Mouse (Mus musculus) heart, postnatal 0 days (tissue): ENCODE data around the gene Ccdc84. TPM values are rescaled to one million over a fixed set of nuclear protein-coding genes. Genes with fewer than 3 reads are reported as not detected.
"Not testable (repeated sequence)": the region's sequence is repeated elsewhere in the genome, so short reads cannot be mapped to it uniquely, and the experiment has no call there.

Experiments used
- ATAC-seq: fragments of 200-750 bp; cut with Nextera tagmentation; 2 replicates; pipeline ENCODE4 v1.8.0; 2017; ENCODE audit warnings: low read depth, moderate number of reproducible peaks, moderate library complexity; ENCODE audit not compliant: insufficient read depth
- DNase-seq: peaks from one replicate; pipeline ENCODE4 v3.0.0-alpha.2; 2016; ENCODE audit warnings: low spot score
- H3K27ac ChIP-seq: fragments of 300-500 bp; sonication (generic); 2 replicates; pipeline ENCODE4 v1.5.1; 2014; ENCODE audit warnings: low read depth, mild to moderate bottlenecking
- H3K27me3 ChIP-seq: fragments of 300-500 bp; sonication (generic); 2 replicates; pipeline ENCODE4 v1.6.1; 2014; ENCODE audit warnings: low read length, mixed read lengths; ENCODE audit not compliant: control insufficient read depth, insufficient read depth
- H3K36me3 ChIP-seq: fragments of 300-500 bp; sonication (generic); replicated peaks from 2 replicates; pipeline ENCODE4 v1.6.1; 2014; ENCODE audit warnings: low read length, mixed read lengths; ENCODE audit not compliant: control insufficient read depth, insufficient read depth
- H3K4me1 ChIP-seq: fragments of 300-500 bp; sonication (generic); 2 replicates; pipeline ENCODE4 v1.6.1; 2014; ENCODE audit warnings: antibody characterized with exemption; ENCODE audit not compliant: control insufficient read depth, insufficient read depth
- H3K4me2 ChIP-seq: fragments of 300-500 bp; sonication (generic); 2 replicates; pipeline ENCODE4 v1.6.1; 2014; ENCODE audit warnings: low read depth, mild to moderate bottlenecking, low read length, moderate library complexity
- H3K4me3 ChIP-seq: fragments of 300-500 bp; sonication (generic); 2 replicates; pipeline ENCODE4 v1.5.1; 2014; ENCODE audit warnings: low read depth, low read length
- H3K9ac ChIP-seq: fragments of 300-500 bp; sonication (generic); replicated peaks from 2 replicates; pipeline ENCODE4 v1.6.1; 2014; ENCODE audit warnings: low read depth, low read length, mixed read lengths
- H3K9me3 ChIP-seq: fragments of 300-500 bp; sonication (generic); replicated peaks from 2 replicates; pipeline ENCODE4 v1.6.1; 2016; ENCODE audit warnings: low read length; ENCODE audit not compliant: control insufficient read depth
- CTCF ChIP-seq: IDR thresholded peaks from 2 replicates; pipeline ENCODE4 v1.5.1; 2016; ENCODE audit warnings: antibody characterized with exemption, control low read depth, low read depth
- EP300 ChIP-seq: IDR thresholded peaks from 2 replicates; pipeline ENCODE4 v1.6.1; 2016; ENCODE audit warnings: antibody characterized with exemption, low read depth
- WGBS: fragments of 180-500 bp; shearing (Covaris S2); extraction: QIAGEN DNeasy Blood & Tissue Kit; methylation state at CpG from one replicate; pipeline ENCODE4 v1.1.7; 2014; 5-methylcytosine and 5-hydroxymethylcytosine counted together
- polyA plus RNA-seq: library from polyadenylated mRNA; unstranded; fragments of >200 nt; fragmentation: Nextera tagmentation; extraction: Ambion mirVana; gene quantifications from 2 replicates; pipeline ENCODE4 v1.2.1, GENCODE M21; 2015
- total RNA-seq: library from RNA; depleted of rRNA; stranded (reverse); fragments of >200 nt; gene quantifications from 2 replicates; pipeline ENCODE4 v1.2.3, GENCODE M21; 2014; ENCODE audit warnings: low replicate concordance

Ccdc84 gene
- total and polyA plus RNA-seq, 2 experiments from 2014 or later: 17.7 to 45.1 TPM

- H3K4me1 ChIP-seq: no peaks in the 10 kb centered on the region
- H3K9ac ChIP-seq: no peak overlapping the region
- peaks cover 15% of the 10 kb centered on the region for H3K27me3 ChIP-seq
- ATAC-seq (no peak), DNase-seq (no peak)
- no peaks in the 10 kb centered on the region for H3K36me3 ChIP-seq
- no peak overlapping the region for H3K27ac ChIP-seq
- no peak overlapping the region for H3K4me3 ChIP-seq
- TF ChIP-seq EP300 (no peak), CTCF (peak; percentile 26)
- no peaks in the 10 kb centered on the region for H3K9me3 ChIP-seq
- H3K4me2 ChIP-seq: no peak overlapping the region
Observed at GRCm38 (mm10) chr9:44450387-44450786, 32.0 kb upstream of the Ccdc84 start.

DNA sequence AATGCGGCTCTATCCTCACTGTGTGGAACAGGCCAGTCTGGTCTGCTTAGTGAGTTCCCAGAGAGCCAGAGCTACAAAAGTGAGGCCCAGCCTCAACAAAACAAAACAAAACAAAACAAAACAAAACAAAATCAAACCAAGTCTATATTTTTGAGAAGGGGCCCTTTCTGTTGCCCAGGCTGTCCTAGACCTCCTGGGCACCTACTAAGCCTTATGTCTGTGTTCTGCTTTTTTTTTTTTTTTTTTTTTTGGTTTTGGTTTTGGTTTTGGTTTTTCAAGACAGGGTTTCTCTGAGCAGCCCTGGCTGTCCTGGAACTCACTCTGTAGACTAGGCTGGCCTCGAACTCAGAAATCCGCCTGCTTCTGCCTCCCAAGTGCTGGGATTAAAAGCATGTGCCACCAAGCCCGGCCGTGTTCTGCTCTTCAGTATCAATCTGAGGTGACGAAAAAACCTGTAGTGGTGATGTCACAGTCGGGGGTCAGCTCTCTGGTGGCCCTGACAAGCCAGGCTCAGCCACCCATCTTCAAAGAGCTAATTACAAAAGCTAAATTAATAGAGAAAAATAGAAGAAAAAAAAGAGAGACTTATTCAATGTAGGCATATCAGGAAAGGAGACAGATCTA lies 26.1 kb upstream of the Ccdc84 start:
- H3K4me2 ChIP-seq, ATAC-seq, H3K9ac ChIP-seq, H3K4me3 ChIP-seq, DNase-seq, H3K9me3 ChIP-seq, H3K4me1 ChIP-seq, H3K27me3 ChIP-seq, H3K27ac ChIP-seq, H3K36me3 ChIP-seq: not testable (repeated sequence)
- 74% methylated on average over 7 of the region's 7 CpGs for WGBS

DNA sequence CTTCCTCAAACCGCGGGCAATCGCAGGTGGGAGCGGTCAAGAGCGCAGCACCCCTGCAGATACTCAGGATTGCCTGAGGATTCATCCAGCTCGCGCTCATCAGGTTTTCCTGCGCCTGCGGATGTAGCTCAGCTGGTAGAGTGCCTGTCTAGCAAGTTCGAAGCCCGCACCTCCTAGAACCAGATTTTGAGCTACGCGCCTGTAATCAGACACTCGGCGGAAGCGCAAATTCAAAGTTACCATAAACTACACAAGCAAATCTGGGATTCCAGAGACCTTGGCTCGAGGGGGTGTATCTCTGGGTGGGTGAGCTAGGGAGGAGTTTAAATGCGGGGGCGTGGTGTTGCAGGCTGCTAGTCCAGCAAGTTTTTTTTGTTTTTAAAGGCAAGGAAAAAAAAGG lies 22.6 kb upstream of the Ccdc84 start, which contains the start of gene Foxr1:
Gene Foxr1 (minus strand): TSS at position 176 of the 400 bp plus-strand sequence.
- Histone ChIP-seq H3K36me3 (no peaks in the 10 kb centered on the region), H3K9ac (no peak within 1 kb of the TSS), H3K4me1 (no peaks in the 10 kb centered on the region), H3K27me3 (no peaks in the 10 kb centered on the region), H3K4me2 (no peak within 1 kb of the TSS), H3K4me3 (no peak within 1 kb of the TSS), H3K9me3 (no peaks in the 10 kb centered on the region), H3K27ac (no peak within 1 kb of the TSS)
- DNase-seq: no peak
- WGBS: 56% methylated on average over 19 of the region's 19 CpGs
- TF ChIP-seq CTCF: no peak
- no peak for TF ChIP-seq EP300
- no peak for ATAC-seq

DNA sequence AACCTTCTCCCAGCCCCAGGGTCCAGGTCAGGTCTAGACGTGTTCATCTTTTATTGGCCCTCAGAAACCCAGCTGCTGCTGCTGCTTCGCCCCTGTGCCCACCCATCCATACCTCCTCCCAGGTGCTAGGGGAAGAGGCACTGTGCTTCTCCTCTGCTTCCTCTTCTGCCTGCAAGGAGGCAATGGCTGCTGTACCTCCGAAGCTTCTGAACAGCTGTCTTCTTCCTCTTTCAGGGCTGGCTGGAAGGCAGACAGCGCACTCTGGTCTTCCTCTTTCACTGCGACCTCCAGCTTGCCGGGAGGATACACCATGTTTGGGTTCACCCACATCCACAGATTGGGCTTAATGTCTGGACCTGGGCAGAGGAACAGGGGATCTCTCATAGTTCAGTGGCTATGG lies 17.4 kb upstream of the Ccdc84 start:
- TF ChIP-seq CTCF (no peak), EP300 (no peak)

DNA sequence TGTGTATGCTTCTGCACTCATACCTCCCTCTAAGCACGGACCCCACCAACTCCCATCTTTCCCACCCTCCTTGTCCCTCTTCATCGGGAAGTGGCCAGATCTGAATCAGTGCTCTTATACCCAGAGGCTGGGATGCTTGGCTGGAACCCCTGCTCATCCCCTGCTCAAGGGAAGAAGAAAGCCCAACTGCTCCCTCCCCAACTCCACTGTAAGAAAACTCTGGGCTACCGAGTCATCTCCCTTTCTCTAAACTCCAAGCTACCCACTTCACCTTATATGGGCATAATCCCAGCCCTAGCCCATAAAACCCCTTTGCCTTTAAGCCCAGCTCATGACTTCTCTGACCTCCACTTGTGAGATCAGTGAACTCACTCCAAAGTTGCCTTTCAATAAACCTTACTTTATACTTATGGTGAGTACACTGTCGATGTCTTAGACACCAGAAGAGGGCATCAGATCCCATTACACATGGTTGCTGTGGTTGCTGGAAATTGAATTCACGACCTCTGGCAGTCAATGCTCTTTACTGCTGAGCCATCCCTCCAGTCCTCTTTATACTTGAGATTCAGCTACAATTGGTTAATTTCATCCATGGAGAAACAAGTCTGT lies 14.3 kb upstream of the Ccdc84 start:
- Histone ChIP-seq H3K27me3 (no peaks in the 10 kb centered on the region), H3K9ac (no peak overlapping the region), H3K27ac (no peak overlapping the region), H3K4me2 (no peak overlapping the region), H3K4me3 (no peak overlapping the region), H3K36me3 (no peaks in the 10 kb centered on the region), H3K4me1 (no peaks in the 10 kb centered on the region), H3K9me3 (no peaks in the 10 kb centered on the region)
- ATAC-seq: no peak
- DNase-seq: no peak
- WGBS: 43% methylated on average over 5 of the region's 5 CpGs
- TF ChIP-seq EP300 (no peak), CTCF (no peak)

More for the DNA sequence above, 17.4 kb upstream of the Ccdc84 start:
- Histone ChIP-seq H3K36me3 (no peaks in the 10 kb centered on the region), H3K27me3 (no peaks in the 10 kb centered on the region), H3K4me3 (no peak overlapping the region), H3K9me3 (no peaks in the 10 kb centered on the region), H3K27ac (no peak overlapping the region), H3K9ac (no peak overlapping the region), H3K4me1 (no peaks in the 10 kb centered on the region), H3K4me2 (no peak overlapping the region)
- WGBS: 64% methylated on average over 6 of the region's 6 CpGs
- ATAC-seq: no peak
- no peak for DNase-seq

DNA sequence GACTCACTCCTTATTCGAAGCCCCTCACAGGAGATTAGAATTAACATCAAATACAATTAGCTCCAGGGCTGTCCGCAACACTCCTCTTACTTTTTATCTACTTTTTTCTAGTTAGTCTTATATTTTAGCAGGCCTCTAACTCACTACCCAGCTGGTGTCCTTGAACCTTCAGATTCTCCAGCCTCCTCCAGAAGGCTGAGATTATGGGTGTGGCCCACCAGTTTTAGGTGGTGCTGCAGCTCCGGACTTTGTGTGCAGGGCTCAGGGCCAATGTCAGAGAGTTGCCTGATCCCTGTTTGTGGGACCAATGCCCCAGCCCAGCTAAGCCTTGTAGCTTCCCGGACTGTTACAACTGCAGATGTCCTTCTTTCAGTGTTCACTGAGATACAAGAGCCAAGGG lies 5.2 kb upstream of the Ccdc84 start:
- TF ChIP-seq CTCF: no peak
- TF ChIP-seq EP300: no peak
- H3K4me3 ChIP-seq: no peak overlapping the region
- H3K27ac ChIP-seq: no peak overlapping the region
- ATAC-seq: no peak
- no peaks in the 10 kb centered on the region for H3K36me3 ChIP-seq
- no peaks in the 10 kb centered on the region for H3K4me1 ChIP-seq
- H3K9ac ChIP-seq: no peak overlapping the region
- no peaks in the 10 kb centered on the region for H3K27me3 ChIP-seq
- WGBS: 70% methylated on average over 4 of the region's 4 CpGs
- no peak for DNase-seq
- H3K4me2 ChIP-seq: no peak overlapping the region
- no peaks in the 10 kb centered on the region for H3K9me3 ChIP-seq
